Mouse (Mus musculus) embryonic facial prominence, embryonic 14.5 days (tissue): Measurements from ENCODE around the gene Slc4a2. TPM values are rescaled to one million over a fixed set of nuclear protein-coding genes. Genes with fewer than 3 reads are reported as not detected.

Experiments
- ATAC-seq: fragments of 200-750 bp; cut with Nextera tagmentation; 2 replicates; pipeline ENCODE4 v1.8.0; 2017; ENCODE audit warnings: low read depth, moderate number of reproducible peaks, moderate TSS enrichment
- DNase-seq: peaks from one replicate; pipeline ENCODE4 v3.0.0-alpha.2; 2015; ENCODE audit warnings: low spot score
- H3K27ac ChIP-seq: fragments of 300-500 bp; sonication (generic); replicated peaks from 2 replicates; pipeline ENCODE4 v1.5.1; 2014; ENCODE audit warnings: low read depth, mild to moderate bottlenecking, low read length, moderate library complexity
- H3K27me3 ChIP-seq: fragments of 300-500 bp; sonication (generic); replicated peaks from 2 replicates; pipeline ENCODE4 v1.6.1; 2014; ENCODE audit warnings: low read length; ENCODE audit not compliant: control insufficient read depth, insufficient read depth
- H3K36me3 ChIP-seq: fragments of 300-500 bp; sonication (generic); 2 replicates; pipeline ENCODE4 v1.6.1; 2014; ENCODE audit warnings: low read length, mixed read lengths; ENCODE audit not compliant: control insufficient read depth, insufficient read depth
- H3K4me1 ChIP-seq: fragments of 300-500 bp; sonication (generic); 2 replicates; pipeline ENCODE4 v1.6.1; 2014; ENCODE audit warnings: antibody characterized with exemption, low read length; ENCODE audit not compliant: control insufficient read depth, insufficient read depth
- H3K4me2 ChIP-seq: fragments of 300-500 bp; sonication (generic); 2 replicates; pipeline ENCODE4 v1.6.1; 2014; ENCODE audit warnings: low read depth, mild to moderate bottlenecking, low read length, moderate library complexity, mixed read lengths
- H3K4me3 ChIP-seq: fragments of 300-500 bp; sonication (generic); 2 replicates; pipeline ENCODE4 v1.5.1; 2014; ENCODE audit warnings: low read depth, mild to moderate bottlenecking, low read length
- H3K9ac ChIP-seq: fragments of 300-500 bp; sonication (generic); 2 replicates; pipeline ENCODE4 v1.6.1; 2014; ENCODE audit warnings: low read depth, mild to moderate bottlenecking, low read length, moderate library complexity, mixed read lengths
- H3K9me3 ChIP-seq: fragments of 300-500 bp; sonication (generic); 2 replicates; pipeline ENCODE4 v1.6.1; 2016; ENCODE audit warnings: low read length; ENCODE audit not compliant: control insufficient read depth
- WGBS: fragments of 180-500 bp; shearing (Covaris S2); extraction: QIAGEN DNeasy Blood & Tissue Kit; methylation state at CpG from one replicate; pipeline ENCODE4 v1.1.7; 2014; 5-methylcytosine and 5-hydroxymethylcytosine counted together
- polyA plus RNA-seq: library from polyadenylated mRNA; unstranded; fragments of >200 nt; fragmentation: Nextera tagmentation; extraction: Ambion mirVana; gene quantifications from 2 replicates; pipeline ENCODE4 v1.2.1, GENCODE M21; 2014

Gene Slc4a2
- polyA plus RNA-seq, 1 experiment from 2014 or later: 26.0 TPM

DNA sequence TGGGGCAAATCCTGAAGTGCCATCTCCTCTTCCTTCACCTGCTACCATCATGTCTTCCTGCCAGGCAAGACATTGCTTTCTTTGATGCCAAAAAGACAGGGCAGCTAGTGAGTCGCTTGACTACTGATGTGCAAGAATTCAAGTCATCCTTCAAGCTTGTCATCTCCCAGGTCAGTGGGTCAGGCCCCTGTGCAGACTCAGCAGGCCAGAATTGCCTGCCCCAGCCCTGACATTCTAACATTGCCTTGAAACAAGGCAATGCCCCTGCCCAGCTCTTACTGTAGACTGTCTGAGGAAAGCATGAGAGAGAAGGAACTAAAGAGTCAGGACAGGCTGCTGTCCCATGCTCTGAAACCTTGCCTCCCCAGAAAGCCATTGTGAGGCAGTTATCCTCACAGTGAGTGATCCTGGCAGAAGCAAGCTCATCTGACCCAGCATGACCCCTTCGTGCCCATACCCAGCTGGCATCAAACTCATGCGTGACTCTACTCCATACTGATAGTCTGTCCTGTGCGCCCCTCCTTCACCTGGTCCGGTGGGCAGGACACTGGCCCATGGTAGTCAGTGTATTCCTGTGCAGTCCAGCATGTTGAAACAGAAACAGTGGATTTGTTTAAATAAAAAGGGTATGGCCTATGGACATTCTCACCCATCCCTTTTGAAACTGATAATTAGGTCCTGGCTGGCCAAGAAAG, 22.6 kb upstream of the Slc4a2 start:
- H3K36me3 ChIP-seq: peaks cover 27% of the 10 kb centered on the region; the same call in 1 of the 2 replicates
- WGBS: 84% methylated on average over 5 of the region's 5 CpGs
- no peak overlapping the region for H3K27ac ChIP-seq
- H3K9ac ChIP-seq: no peak overlapping the region
- no peaks in the 10 kb centered on the region for H3K27me3 ChIP-seq
- no peak overlapping the region for H3K4me3 ChIP-seq
- no peaks in the 10 kb centered on the region for H3K4me1 ChIP-seq
- H3K9me3 ChIP-seq: no peaks in the 10 kb centered on the region
- H3K4me2 ChIP-seq: no peak overlapping the region
- ATAC-seq (no peak), DNase-seq (no peak)

DNA sequence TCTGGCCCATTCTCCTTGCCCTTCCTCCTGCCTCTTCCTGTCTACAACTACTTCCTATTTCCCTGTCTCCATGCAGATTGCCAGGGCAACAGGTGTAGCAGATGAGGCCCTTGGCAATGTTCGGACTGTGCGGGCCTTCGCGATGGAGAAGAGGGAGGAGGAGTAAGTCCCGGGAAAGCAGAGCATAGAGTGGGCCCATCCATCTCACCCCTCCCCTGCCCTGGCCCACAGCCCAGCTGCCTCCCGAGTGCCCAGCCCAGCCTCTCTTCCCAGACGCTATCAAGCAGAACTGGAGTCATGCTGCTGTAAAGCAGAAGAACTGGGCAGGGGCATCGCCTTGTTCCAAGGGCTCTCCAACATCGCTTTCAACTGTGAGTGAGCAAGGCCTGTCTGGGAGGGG, 21.7 kb upstream of the Slc4a2 start:
- no peak overlapping the region for H3K27ac ChIP-seq
- no peaks in the 10 kb centered on the region for H3K9me3 ChIP-seq
- no peak for DNase-seq
- WGBS: 86% methylated on average over 9 of the region's 9 CpGs
- H3K4me3 ChIP-seq: no peak overlapping the region
- no peak overlapping the region for H3K9ac ChIP-seq
- no peaks in the 10 kb centered on the region for H3K4me1 ChIP-seq
- H3K36me3 ChIP-seq: peaks cover 36% of the 10 kb centered on the region; the same call in 1 of the 2 replicates
- no peaks in the 10 kb centered on the region for H3K27me3 ChIP-seq
- no peak for ATAC-seq
- no peak overlapping the region for H3K4me2 ChIP-seq

DNA sequence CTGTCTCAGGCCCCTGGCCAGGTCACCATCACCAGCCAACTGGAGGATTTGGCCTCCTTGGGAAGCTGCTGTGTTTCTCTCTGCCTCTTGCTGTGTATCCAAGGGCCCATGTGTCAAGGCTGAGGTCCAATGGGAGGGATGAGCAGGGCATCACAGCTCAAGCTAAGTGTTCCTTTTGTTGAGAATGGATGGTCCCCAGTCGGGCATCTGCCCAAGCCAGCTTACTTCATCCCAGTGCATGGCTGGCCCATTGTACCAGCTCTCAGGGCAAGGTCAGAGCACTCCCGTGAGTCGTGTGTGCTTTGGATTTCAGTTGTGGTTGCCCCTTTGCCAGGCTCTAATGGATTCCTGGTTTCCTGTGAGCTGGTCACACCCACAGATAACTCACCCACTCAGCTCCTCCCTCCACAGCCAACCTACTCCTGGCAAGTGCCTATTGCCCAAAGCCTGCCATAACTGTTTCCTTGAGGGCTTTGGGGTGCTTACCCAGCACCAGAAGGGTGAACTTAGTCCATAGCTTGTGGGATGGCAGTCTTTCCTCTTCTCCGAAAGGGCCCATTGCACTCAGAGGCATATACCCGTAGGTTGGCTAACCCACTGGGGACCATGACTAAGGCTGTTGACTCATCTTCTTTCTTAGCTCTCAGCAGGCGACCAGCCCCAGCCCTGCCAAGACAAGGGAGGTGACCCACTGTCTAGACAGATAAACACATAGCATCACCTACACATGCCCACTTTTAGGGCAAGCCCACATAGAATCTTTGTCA, 18.9 kb upstream of the Slc4a2 start:
- DNase-seq (no peak), ATAC-seq (no peak)
- H3K27me3 ChIP-seq: no peaks in the 10 kb centered on the region
- no peak overlapping the region for H3K4me3 ChIP-seq
- H3K9me3 ChIP-seq: no peaks in the 10 kb centered on the region
- no peak overlapping the region for H3K9ac ChIP-seq
- peaks cover 43% of the 10 kb centered on the region; the same call in 1 of the 2 replicates for H3K36me3 ChIP-seq
- H3K4me2 ChIP-seq: no peak overlapping the region
- no peaks in the 10 kb centered on the region for H3K4me1 ChIP-seq
- no peak overlapping the region for H3K27ac ChIP-seq
- 83% methylated on average over 6 of the region's 6 CpGs for WGBS

GRCm38 (mm10) chr5:24405389-24405876, 18.2 kb upstream of the Slc4a2 start:
- DNase-seq (no peak), ATAC-seq (no peak)
- H3K4me3 ChIP-seq: no peak overlapping the region
- no peak overlapping the region for H3K9ac ChIP-seq
- WGBS: 74% methylated on average over 3 of the region's 3 CpGs
- H3K36me3 ChIP-seq: peaks cover 43% of the 10 kb centered on the region; the same call in 1 of the 2 replicates
- H3K9me3 ChIP-seq: no peaks in the 10 kb centered on the region
- no peak overlapping the region for H3K4me2 ChIP-seq
- no peaks in the 10 kb centered on the region for H3K27me3 ChIP-seq
- no peaks in the 10 kb centered on the region for H3K4me1 ChIP-seq
- no peak overlapping the region for H3K27ac ChIP-seq

DNA sequence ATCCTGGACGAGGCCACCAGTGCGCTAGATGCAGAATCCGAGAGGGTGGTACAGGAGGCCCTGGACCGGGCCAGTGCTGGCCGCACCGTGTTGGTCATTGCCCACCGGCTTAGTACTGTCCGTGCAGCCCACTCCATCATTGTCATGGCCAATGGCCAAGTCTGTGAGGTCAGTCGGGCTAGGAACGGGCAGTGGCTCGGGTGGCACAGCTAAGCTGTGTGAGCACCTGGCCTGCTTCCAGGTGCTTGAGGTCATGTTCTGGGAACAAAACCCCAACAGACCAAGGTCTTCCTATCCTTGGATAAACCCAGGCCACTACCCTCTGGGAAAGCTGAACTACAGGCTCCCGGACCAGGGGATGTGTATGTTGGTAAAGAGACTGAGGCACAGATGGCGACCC, 15.0 kb upstream of the Slc4a2 start:
- DNase-seq (no peak), ATAC-seq (no peak)
- H3K9ac ChIP-seq: no peak overlapping the region
- no peaks in the 10 kb centered on the region for H3K9me3 ChIP-seq
- 92% methylated on average over 12 of the region's 13 CpGs for WGBS
- H3K27me3 ChIP-seq: no peaks in the 10 kb centered on the region
- no peak overlapping the region for H3K27ac ChIP-seq
- H3K4me2 ChIP-seq: no peak overlapping the region
- H3K4me1 ChIP-seq: peaks cover 9% of the 10 kb centered on the region
- no peak overlapping the region for H3K4me3 ChIP-seq
- peaks cover 23% of the 10 kb centered on the region; the same call in 1 of the 2 replicates for H3K36me3 ChIP-seq

- 75% methylated on average over 1 of the region's 2 CpGs for WGBS
- no peaks in the 10 kb centered on the region for H3K27me3 ChIP-seq
- H3K4me1 ChIP-seq: peaks cover 13% of the 10 kb centered on the region
- no peaks in the 10 kb centered on the region for H3K9me3 ChIP-seq
- peaks cover 23% of the 10 kb centered on the region; the same call in 1 of the 2 replicates for H3K36me3 ChIP-seq
- H3K9ac ChIP-seq: no peak overlapping the region
- DNase-seq (no peak), ATAC-seq (no peak)
- no peak overlapping the region for H3K4me3 ChIP-seq
- no peak overlapping the region for H3K4me2 ChIP-seq
- no peak overlapping the region for H3K27ac ChIP-seq
Observed at GRCm38 (mm10) chr5:24409466-24409865, 14.2 kb upstream of the Slc4a2 start.

GRCm38 (mm10) chr5:24412063-24412462, 11.6 kb upstream of the Slc4a2 start:
- no peak overlapping the region for H3K4me3 ChIP-seq

DNA sequence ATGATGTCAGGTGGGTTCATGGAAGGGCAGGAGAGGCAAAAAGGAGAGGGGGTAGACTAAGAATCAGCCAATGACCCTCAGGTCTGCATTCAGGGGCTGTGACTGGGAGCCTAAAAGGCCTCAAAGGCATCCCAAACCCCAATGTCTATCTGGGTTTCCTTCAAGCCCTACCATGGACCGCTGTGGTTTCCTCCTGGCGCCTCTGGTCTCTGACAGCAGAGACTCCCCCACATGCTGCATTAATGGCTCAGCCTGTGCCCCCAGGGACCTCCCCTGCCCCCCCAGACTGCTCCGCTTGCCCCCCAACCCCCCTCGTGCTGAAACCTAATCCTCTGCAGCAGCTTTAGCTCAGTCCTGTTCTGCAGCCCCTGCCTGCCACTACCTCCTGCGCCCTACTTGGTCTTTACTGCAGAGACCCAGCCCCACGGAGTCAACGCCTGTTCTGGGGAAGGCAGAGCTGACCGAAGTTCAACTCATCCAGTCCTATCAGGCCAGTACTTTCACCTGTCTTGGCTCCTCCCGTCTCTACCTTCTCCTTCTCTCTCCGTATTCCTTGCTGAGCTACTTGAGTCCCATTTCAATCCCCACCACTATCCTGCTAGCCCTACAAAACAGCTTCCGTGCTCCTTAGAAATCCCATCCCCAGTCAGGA, 10.5 kb upstream of the Slc4a2 start, which contains the start of gene Asic3:
Asic3 (plus strand) TSS at position 351 of the 652 bp plus-strand sequence.
- Histone ChIP-seq H3K4me1 (peaks cover 19% of the 10 kb centered on the region), H3K4me3 (no peak within 1 kb of the TSS), H3K36me3 (peaks cover 8% of the 10 kb centered on the region; the same call in 1 of the 2 replicates), H3K4me2 (no peak within 1 kb of the TSS; the same call in 1 of the 2 replicates), H3K27ac (peak within 1 kb of the TSS; percentile 28; the same call in 1 of the 2 replicates), H3K9ac (peak within 1 kb of the TSS; percentile 40; the same call in 1 of the 2 replicates), H3K9me3 (no peaks in the 10 kb centered on the region), H3K27me3 (no peaks in the 10 kb centered on the region)
- 18% methylated on average over 11 of the region's 11 CpGs for WGBS
- DNase-seq: peak; percentile 42
- peak; percentile 15; the same call in 1 of the 2 replicates for ATAC-seq

More at GRCm38 (mm10) chr5:24412063-24412462, 11.6 kb upstream of the Slc4a2 start:
- Histone ChIP-seq H3K4me2 (no peak overlapping the region), H3K9ac (no peak overlapping the region), H3K4me1 (peaks cover 19% of the 10 kb centered on the region), H3K27ac (no peak overlapping the region), H3K9me3 (no peaks in the 10 kb centered on the region), H3K36me3 (peaks cover 7% of the 10 kb centered on the region; the same call in 1 of the 2 replicates), H3K27me3 (no peaks in the 10 kb centered on the region)
- ATAC-seq (no peak), DNase-seq (no peak)
- 91% methylated on average over 2 of the region's 2 CpGs for WGBS
